Mouse (Mus musculus) CH12.LX (cell line): Measurements from ENCODE around the gene B3galt5. TPM values are rescaled to one million over a fixed set of nuclear protein-coding genes. Genes with fewer than 3 reads are reported as not detected.
A peak's percentile ranks its signal among the peaks of the same experiment; 100 is the strongest.

ENCODE experiments used
- DNase-seq: peaks from one replicate; pipeline ENCODE4 v3.0.0-alpha.2; 2013; ENCODE audit errors: extremely low read depth
- H3K27ac ChIP-seq: 2 replicates; pipeline ENCODE4 v1.5.1; 2012; ENCODE audit warnings: low read depth, mild to moderate bottlenecking, control low read depth, moderate library complexity; ENCODE audit not compliant: insufficient read depth
- H3K27me3 ChIP-seq: replicated peaks from 2 replicates; pipeline ENCODE3; 2012; ENCODE audit warnings: inconsistent platforms
- H3K36me3 ChIP-seq, 2 experiments: replicated peaks in 1 of 2; 2 replicates each; pipeline versions ENCODE3 to v1.6.1; 2012; ENCODE audit warnings: inconsistent platforms in 1 of 2, low read length in 1 of 2, mild to moderate bottlenecking in 1 of 2, mixed read lengths in 1 of 2, moderate library complexity in 1 of 2; ENCODE audit not compliant: control insufficient read depth in 1 of 2, insufficient read depth in 1 of 2
- H3K4me1 ChIP-seq, 2 experiments: 2 replicates each; pipeline ENCODE4 v1.6.1; 2012; ENCODE audit warnings: inconsistent platforms in 1 of 2, moderate library complexity in 1 of 2; ENCODE audit not compliant: insufficient read depth in 2 of 2, control insufficient read depth in 1 of 2
- H3K4me2 ChIP-seq: 2 replicates; pipeline ENCODE4 v1.6.1; 2012; ENCODE audit warnings: low read depth, mild to moderate bottlenecking, control low read depth; ENCODE audit not compliant: poor library complexity, insufficient read depth, severe bottlenecking
- H3K4me3 ChIP-seq, 3 experiments: fragments of 150-350 bp in 1 of 3; sonication (generic) in 1 of 3; replicated peaks in 1 of 3; 2 replicates each; pipeline versions ENCODE3 to v1.5.1; 2011 to 2012; ENCODE audit warnings: low read depth in 2 of 3, low read length in 2 of 3, mild to moderate bottlenecking in 2 of 3, moderate library complexity in 2 of 3, control low read depth in 1 of 3, improper control_type of control experiment in 1 of 3, inconsistent platforms in 1 of 3, mixed read lengths in 1 of 3; ENCODE audit not compliant: poor library complexity in 1 of 3
- H3K79me2 ChIP-seq: replicated peaks from 2 replicates; pipeline ENCODE4 v1.6.1; 2012; ENCODE audit warnings: mild to moderate bottlenecking, moderate library complexity; ENCODE audit not compliant: control insufficient read depth, poor library complexity, insufficient read depth, severe bottlenecking; ENCODE audit errors: extremely low read depth
- H3K9ac ChIP-seq: 2 replicates; pipeline ENCODE4 v1.6.1; 2012; ENCODE audit warnings: low read depth, mild to moderate bottlenecking, control low read depth, moderate library complexity; ENCODE audit not compliant: insufficient read depth
- H3K9me3 ChIP-seq: replicated peaks from 2 replicates; pipeline ENCODE3; 2012; ENCODE audit warnings: low read length, inconsistent platforms, mixed read lengths
- BHLHE40 ChIP-seq: IDR thresholded peaks from 2 replicates; pipeline ENCODE4 v1.6.1; 2011; ENCODE audit warnings: mild to moderate bottlenecking, low read depth, low read length, improper control_type of control experiment
- CHD1 ChIP-seq: IDR thresholded peaks from 2 replicates; pipeline ENCODE4 v1.6.1; 2012; ENCODE audit warnings: low read depth, low read length, improper control_type of control experiment, inconsistent platforms
- CHD2 ChIP-seq: IDR thresholded peaks from 2 replicates; pipeline ENCODE4 v1.6.1; 2011; ENCODE audit warnings: low read length, improper control_type of control experiment
- CTCF ChIP-seq, 2 experiments: IDR thresholded peaks in 1 of 2; conservative IDR thresholded peaks in 1 of 2; 2 replicates each; pipeline ENCODE4 v1.5.1; 2011 to 2012; ENCODE audit warnings: low read depth in 2 of 2, low read length in 2 of 2, improper control_type of control experiment in 1 of 2, inconsistent platforms in 1 of 2, mild to moderate bottlenecking in 1 of 2, moderate library complexity in 1 of 2
- E2F4 ChIP-seq: IDR thresholded peaks from 2 replicates; pipeline ENCODE4 v1.6.1; 2011; ENCODE audit warnings: low read depth, low read length, improper control_type of control experiment; ENCODE audit not compliant: insufficient replicate concordance
- ELF1 ChIP-seq: IDR thresholded peaks from 2 replicates; pipeline ENCODE4 v1.6.1; 2014; ENCODE audit warnings: low read depth, mild to moderate bottlenecking, inconsistent platforms, low read length, improper control_type of control experiment
- EP300 ChIP-seq: IDR thresholded peaks from 2 replicates; pipeline ENCODE4 v1.6.1; 2011; ENCODE audit warnings: low read length, improper control_type of control experiment
- ETS1 ChIP-seq: conservative IDR thresholded peaks from 2 replicates; pipeline ENCODE4 v1.6.1; 2012; ENCODE audit warnings: low read depth, mild to moderate bottlenecking, inconsistent platforms, low read length, improper control_type of control experiment, moderate library complexity
- GABPA ChIP-seq: IDR thresholded peaks from 2 replicates; pipeline ENCODE4 v1.6.1; 2012; ENCODE audit warnings: low read depth, low read length, improper control_type of control experiment, inconsistent platforms; ENCODE audit not compliant: insufficient replicate concordance
- HCFC1 ChIP-seq: IDR thresholded peaks from 2 replicates; pipeline ENCODE4 v1.6.1; 2012; ENCODE audit warnings: low read depth, mild to moderate bottlenecking, inconsistent platforms, low read length, improper control_type of control experiment
- IRF4 ChIP-seq: IDR thresholded peaks from 2 replicates; pipeline ENCODE4 v1.6.1; 2014; ENCODE audit warnings: low read depth, mild to moderate bottlenecking, inconsistent platforms, low read length, improper control_type of control experiment
- JUN ChIP-seq: IDR thresholded peaks from 2 replicates; pipeline ENCODE4 v1.6.1; 2011; ENCODE audit warnings: low read depth, mild to moderate bottlenecking, low read length, improper control_type of control experiment, moderate library complexity; ENCODE audit not compliant: insufficient read depth
- JUND ChIP-seq: conservative IDR thresholded peaks from 2 replicates; pipeline ENCODE4 v1.6.1; 2011; ENCODE audit warnings: low read depth, low read length, improper control_type of control experiment
- MAFK ChIP-seq: IDR thresholded peaks from 2 replicates; pipeline ENCODE4 v1.6.1; 2011; ENCODE audit warnings: low read length, improper control_type of control experiment; ENCODE audit not compliant: insufficient replicate concordance
- MAX ChIP-seq: IDR thresholded peaks from 2 replicates; pipeline ENCODE4 v1.6.1; 2011; ENCODE audit warnings: low read length, improper control_type of control experiment
- MAZ ChIP-seq: IDR thresholded peaks from 2 replicates; pipeline ENCODE4 v1.6.1; 2012; ENCODE audit warnings: low read depth, mild to moderate bottlenecking, inconsistent platforms, low read length, improper control_type of control experiment, moderate library complexity
- MEF2A ChIP-seq: IDR thresholded peaks from 2 replicates; pipeline ENCODE4 v1.6.1; 2014; ENCODE audit warnings: low read depth, mild to moderate bottlenecking, inconsistent platforms, low read length, improper control_type of control experiment, borderline replicate concordance
- MXI1 ChIP-seq: IDR thresholded peaks from 2 replicates; pipeline ENCODE4 v1.6.1; 2011; ENCODE audit warnings: mild to moderate bottlenecking, low read depth, low read length, improper control_type of control experiment
- MYC ChIP-seq: IDR thresholded peaks from 2 replicates; pipeline ENCODE4 v1.6.1; 2011; ENCODE audit warnings: low read depth, mild to moderate bottlenecking, improper control_type of control experiment, low read length
- NELFE ChIP-seq: IDR thresholded peaks from 2 replicates; pipeline ENCODE4 v1.6.1; 2011; ENCODE audit warnings: low read depth, low read length, improper control_type of control experiment
- NRF1 ChIP-seq: IDR thresholded peaks from 2 replicates; pipeline ENCODE4 v1.6.1; 2014; ENCODE audit warnings: low read depth, mild to moderate bottlenecking, inconsistent platforms, low read length, improper control_type of control experiment, moderate library complexity
- PAX5 ChIP-seq: IDR thresholded peaks from 2 replicates; pipeline ENCODE4 v1.6.1; 2012; ENCODE audit warnings: low read length, inconsistent platforms, mixed read lengths
- POLR2A ChIP-seq: IDR thresholded peaks from 2 replicates; pipeline ENCODE4 v1.6.1; 2011; ENCODE audit warnings: low read depth, mild to moderate bottlenecking, improper control_type of control experiment, low read length
- POLR2AphosphoS2 ChIP-seq: IDR thresholded peaks from 2 replicates; pipeline ENCODE4 v1.6.1; 2011; ENCODE audit warnings: low read depth, low read length, improper control_type of control experiment
- RAD21 ChIP-seq: IDR thresholded peaks from 2 replicates; pipeline ENCODE4 v1.6.1; 2011; ENCODE audit warnings: low read depth, mild to moderate bottlenecking, low read length, improper control_type of control experiment, moderate library complexity
- RCOR1 ChIP-seq: conservative IDR thresholded peaks from 2 replicates; pipeline ENCODE4 v1.6.1; 2012; ENCODE audit warnings: low read depth, mild to moderate bottlenecking, inconsistent platforms, low read length, improper control_type of control experiment
- SIN3A ChIP-seq: IDR thresholded peaks from 2 replicates; pipeline ENCODE4 v1.6.1; 2012; ENCODE audit warnings: low read length, improper control_type of control experiment, inconsistent platforms
- SMC3 ChIP-seq: IDR thresholded peaks from 2 replicates; pipeline ENCODE4 v1.6.1; 2011; ENCODE audit warnings: low read depth, low read length, improper control_type of control experiment
- TBP ChIP-seq: conservative IDR thresholded peaks from 2 replicates; pipeline ENCODE4 v1.6.1; 2011; ENCODE audit warnings: low read depth, low read length, improper control_type of control experiment
- TCF12 ChIP-seq: IDR thresholded peaks from 2 replicates; pipeline ENCODE4 v1.6.1; 2014; ENCODE audit warnings: low read depth, mild to moderate bottlenecking, inconsistent platforms, low read length, improper control_type of control experiment
- UBTF ChIP-seq: IDR thresholded peaks from 2 replicates; pipeline ENCODE4 v1.6.1; 2012; ENCODE audit warnings: low read depth, mild to moderate bottlenecking, inconsistent platforms, low read length, improper control_type of control experiment, moderate library complexity
- USF1 ChIP-seq: IDR thresholded peaks from 2 replicates; pipeline ENCODE4 v1.6.1; 2014; ENCODE audit warnings: low read depth, mild to moderate bottlenecking, inconsistent platforms, low read length, improper control_type of control experiment
- USF2 ChIP-seq: conservative IDR thresholded peaks from 2 replicates; pipeline ENCODE4 v1.6.1; 2011; ENCODE audit warnings: low read depth, low read length, improper control_type of control experiment
- ZC3H11A ChIP-seq: IDR thresholded peaks from 2 replicates; pipeline ENCODE4 v1.6.1; 2012; ENCODE audit warnings: low read depth, mild to moderate bottlenecking, inconsistent platforms, low read length, improper control_type of control experiment
- ZKSCAN1 ChIP-seq: IDR thresholded peaks from 2 replicates; pipeline ENCODE4 v1.6.1; 2012; ENCODE audit warnings: low read depth, inconsistent platforms, low read length, improper control_type of control experiment, borderline replicate concordance
- ZMIZ1 ChIP-seq: IDR thresholded peaks from 2 replicates; pipeline ENCODE4 v1.6.1; 2012; ENCODE audit warnings: low read depth, mild to moderate bottlenecking, inconsistent platforms, low read length, improper control_type of control experiment
- ZNF384 ChIP-seq: IDR thresholded peaks from 2 replicates; pipeline ENCODE4 v1.6.1; 2012; ENCODE audit warnings: low read depth, low read length, improper control_type of control experiment, inconsistent platforms
- dilution Hi-C: fragments of 300-500 bp; cut with MboI; formaldehyde crosslinking; loops from 2 replicates; pipeline ENCODE4 v1.14.3; 2020; ENCODE audit warnings: low sequenced_read_pairs; ENCODE audit not compliant: extremely low pct_unique_long_range_greater_than_20kb, extremely low pct_ligation_motif_present
- in situ Hi-C: fragments of 300-500 bp; cut with MboI; formaldehyde crosslinking; loops from 3 replicates; pipeline ENCODE4 v1.14.3; 2019; ENCODE audit warnings: low sequenced_read_pairs, low pct_ligation_motif_present, low pct_unique_long_range_greater_than_20kb, mixed read lengths
- polyA plus RNA-seq: library from polyadenylated mRNA; unstranded; fragments of >175 nt; gene quantifications from 2 replicates; pipeline ENCODE4 v1.2.1, GENCODE M21; 2012; ENCODE audit warnings: low read depth; ENCODE audit not compliant: insufficient read length
- total RNA-seq, 2 experiments: library from RNA; depleted of rRNA; stranded (reverse); fragments of 300-350 nt in 1 of 2; fragments of >200 nt in 1 of 2; gene quantifications; 2 replicates each; pipeline ENCODE4 v1.2.3; 2012 to 2014

Gene B3galt5
- total and polyA plus RNA-seq, 3 experiments, result 0.04 to 0.87 (median 0.23) TPM

- TF ChIP-seq MXI1 (no peak), GABPA (no peak), IRF4 (no peak), CHD2 (peak; percentile 91)
These were observed 118.4 kb downstream of the B3galt5 start (continued) for GRCm38 (mm10) chr16:96353996-96354395.

GRCm38 (mm10) chr16:96357903-96358302, 122.3 kb downstream of the B3galt5 start:
- Histone ChIP-seq H3K4me2 (peak overlapping the region; percentile 86), H3K27ac (no peak overlapping the region), H3K9ac (peak overlapping the region; percentile 55), H3K9me3 (no peaks in the 10 kb centered on the region), H3K4me1 (peaks cover 3 to 7% of the 10 kb centered on the region in 2 experiments; a peak in 2 of 4 replicates), H3K4me3 (peak overlapping the region; percentile 40 to 70 (median 53)), H3K79me2 (no peaks in the 10 kb centered on the region), H3K27me3 (no peaks in the 10 kb centered on the region), H3K36me3 (no peaks in the 10 kb centered on the region)
- DNase-seq, result peak; percentile 97
- dilution Hi-C loops, result no loop called here
- in situ Hi-C loops, result no loop called here
- TF ChIP-seq RAD21 (no peak; the same call in none of the 2 replicates), PAX5 (no peak), HCFC1 (peak; percentile 46), TBP (no peak), ZC3H11A (peak; percentile 96), ZKSCAN1 (no peak), NELFE (peak; percentile 71), JUND (peak; percentile 52; the same call in 1 of the 2 replicates), MYC (peak; percentile 99), ELF1 (peak; percentile 32; the same call in 1 of the 2 replicates), BHLHE40 (peak; percentile 98), TCF12 (peak; percentile 62; the same call in 1 of the 2 replicates), USF1 (peak; percentile 59), RCOR1 (peak; percentile 80), MAX (peak; percentile 98), SMC3 (peak; percentile 99), EP300 (peak; percentile 50), MEF2A (peak; percentile 69), USF2 (no peak), POLR2AphosphoS2 (no peak), CHD1 (no peak), CHD2 (peak; percentile 80), MXI1 (peak; percentile 98), CTCF (conservative IDR thresholded peaks at IDR 0.05 in 1 of 2, IDR thresholded peaks at IDR 0.05 in 1 of 2; ENCODE audit: low read depth in 2 of 2, low read length in 2 of 2) (peak; percentile 62 to 98), SIN3A (peak; percentile 87), GABPA (no peak), E2F4 (0 out of 2 replicates have a peak, but pooled peaks have one; percentile 56), ZNF384 (no peak; the same call in none of the 2 replicates), POLR2A (peak; percentile 41; the same call in 1 of the 2 replicates), UBTF (no peak), NRF1 (no peak), ETS1 (peak; percentile 23; the same call in 1 of the 2 replicates), IRF4 (peak; percentile 74), ZMIZ1 (0 out of 2 replicates have a peak, but pooled peaks have one; percentile 29), MAZ (peak; percentile 91), MAFK (peak; percentile 67; the same call in 1 of the 2 replicates), JUN (peak; percentile 8; the same call in 1 of the 2 replicates)
